Mouse (Mus musculus): Measurements from ENCODE around the gene Nxpe4. TPM values are rescaled to one million over a fixed set of nuclear protein-coding genes. Genes with fewer than 3 reads are reported as not detected.
"Not testable (repeated sequence)": the region's sequence is repeated elsewhere in the genome, so short reads cannot be mapped to it uniquely, and the experiment has no call there.

The Nxpe4 gene
- 10 to 100 TPM; 16.4 to 17.8 TPM for total RNA-seq (2021)

DNA sequence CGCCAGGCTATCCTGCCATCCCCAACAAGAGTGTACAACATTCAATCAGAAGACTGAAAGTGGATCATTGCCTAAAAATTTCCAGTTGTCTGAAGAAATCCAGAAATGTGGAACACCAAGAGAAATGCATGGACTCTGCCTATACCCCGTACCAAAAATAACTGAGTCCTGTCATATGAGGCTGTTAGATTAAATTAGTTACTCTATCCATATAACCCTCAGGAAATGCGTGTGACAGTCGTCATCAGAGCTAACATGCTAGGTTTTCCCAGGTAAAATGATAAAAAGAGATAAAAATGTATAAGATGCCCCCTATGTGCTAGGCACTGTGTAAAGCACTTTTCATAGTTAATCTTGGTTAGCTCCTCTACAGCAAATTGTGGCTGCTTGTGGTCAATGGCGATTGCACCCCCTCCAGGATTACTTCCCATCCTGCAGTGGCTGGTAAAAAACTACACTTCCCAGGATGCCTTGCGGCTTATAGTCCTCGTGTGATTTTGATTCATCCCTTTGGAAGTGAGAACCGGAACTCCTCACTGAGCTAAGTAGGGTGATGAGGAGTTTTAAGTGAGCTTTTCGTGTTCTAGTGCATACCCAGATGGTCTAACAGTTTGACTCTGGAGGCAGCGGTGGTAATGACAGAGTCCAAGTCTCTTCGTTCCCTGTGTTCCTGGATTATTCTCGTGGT, at the start of gene Nxpe4:
TSS of gene Nxpe4 (plus strand) at position 519 of the 688 bp plus-strand sequence.
- peak; percentile 67 to 79 for DNase-seq
- intact Hi-C loops (cut with DNase I) = no loop called here

- intact Hi-C loops (cut with DNase I) = no loop called here
- no peak for DNase-seq
Measured at GRCm38 (mm10) chr9:48126815-48127214, 35.0 kb upstream of the Nxpe4 start.

- intact Hi-C loops (cut with DNase I) = no loop called here
Measured at GRCm38 (mm10) chr9:48137507-48137906, 24.3 kb upstream of the Nxpe4 start.

DNA sequence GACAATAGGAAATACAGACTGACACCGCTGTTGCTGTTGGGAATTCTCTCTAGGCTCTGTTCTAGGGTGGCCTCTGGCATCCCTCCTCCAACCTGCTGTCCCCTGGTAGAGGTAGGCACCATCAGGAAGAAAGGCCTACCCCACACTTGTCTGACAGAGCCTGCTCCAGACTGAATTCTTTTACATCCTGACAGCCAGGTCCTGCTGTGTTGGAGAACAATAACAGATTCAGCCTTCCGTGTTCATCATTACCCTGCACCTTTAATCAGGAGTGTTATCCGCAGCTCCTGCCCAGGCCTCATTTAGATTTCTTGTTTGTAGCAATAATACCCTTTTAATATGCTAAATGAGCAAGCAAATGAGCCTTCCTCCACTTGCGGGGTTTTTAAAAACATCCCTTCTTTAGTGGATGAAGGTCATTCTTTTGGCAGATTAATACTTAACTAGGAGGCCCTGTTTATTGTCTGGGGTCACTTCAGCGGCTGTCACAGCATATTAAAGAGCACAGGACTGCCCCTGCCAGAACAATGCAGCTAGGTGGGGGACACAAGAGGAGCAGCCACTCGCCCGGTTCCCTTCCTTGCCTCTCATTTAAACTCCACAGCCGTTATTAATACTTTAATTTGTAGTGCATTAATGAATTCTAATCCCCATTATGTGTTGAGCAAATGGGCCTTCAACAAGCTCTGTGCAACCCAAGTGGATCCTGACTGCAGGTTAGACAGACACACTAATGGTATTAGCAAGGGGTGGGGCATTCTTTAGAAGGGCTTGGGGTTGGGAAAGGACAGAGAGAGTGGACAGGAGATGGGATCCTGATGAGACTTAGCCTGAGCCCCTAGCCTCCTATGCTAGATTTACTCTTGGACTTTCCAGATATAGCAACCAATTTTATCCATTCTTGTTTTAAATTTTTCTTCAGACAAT, 21.1 kb upstream of the Nxpe4 start:
- DNase-seq = no peak
- intact Hi-C loops (cut with DNase I) = no loop called here

More at GRCm38 (mm10) chr9:48137507-48137906, 24.3 kb upstream of the Nxpe4 start:
- peak; percentile 2 to 23 for DNase-seq

GRCm38 (mm10) chr9:48142646-48143045, 19.2 kb upstream of the Nxpe4 start:
- intact Hi-C loops (cut with DNase I) = no loop called here
- no peak for DNase-seq

- intact Hi-C loops (cut with DNase I) = no loop called here
Measured at GRCm38 (mm10) chr9:48146761-48147160, 15.1 kb upstream of the Nxpe4 start.

DNA sequence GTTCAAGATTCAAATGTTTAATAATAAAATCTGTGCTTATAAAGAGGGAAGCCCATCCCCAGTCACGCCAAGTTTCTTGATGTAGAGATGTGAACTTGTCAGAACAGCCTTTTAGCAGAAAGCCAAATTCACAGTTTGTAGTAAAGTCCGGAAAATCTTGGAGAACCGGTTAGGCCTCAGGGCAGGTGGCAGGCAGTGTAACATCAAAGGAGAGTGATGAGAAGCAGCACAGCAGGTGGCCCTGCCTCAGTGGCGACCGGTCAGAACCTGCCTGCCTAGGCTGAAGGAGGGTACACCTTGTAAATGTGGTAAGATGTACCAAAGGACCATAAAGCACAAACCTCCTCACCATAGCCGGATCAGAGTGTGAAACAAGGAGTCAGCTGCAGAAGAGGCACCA, 4.7 kb downstream of the Nxpe4 start:
- not testable (repeated sequence) for DNase-seq

More at GRCm38 (mm10) chr9:48146761-48147160, 15.1 kb upstream of the Nxpe4 start:
- DNase-seq = no peak

GRCm38 (mm10) chr9:48176764-48177163, 14.9 kb downstream of the Nxpe4 start:
- DNase-seq = no peak
- intact Hi-C loops (cut with DNase I) = loop anchor here (2.0 kb wide), 1 partner anchor 82 kb away; no protein-coding TSS in a partner anchor

More for the DNA sequence above, 4.7 kb downstream of the Nxpe4 start:
- intact Hi-C loops (cut with DNase I) = not testable (repeated sequence)

DNA sequence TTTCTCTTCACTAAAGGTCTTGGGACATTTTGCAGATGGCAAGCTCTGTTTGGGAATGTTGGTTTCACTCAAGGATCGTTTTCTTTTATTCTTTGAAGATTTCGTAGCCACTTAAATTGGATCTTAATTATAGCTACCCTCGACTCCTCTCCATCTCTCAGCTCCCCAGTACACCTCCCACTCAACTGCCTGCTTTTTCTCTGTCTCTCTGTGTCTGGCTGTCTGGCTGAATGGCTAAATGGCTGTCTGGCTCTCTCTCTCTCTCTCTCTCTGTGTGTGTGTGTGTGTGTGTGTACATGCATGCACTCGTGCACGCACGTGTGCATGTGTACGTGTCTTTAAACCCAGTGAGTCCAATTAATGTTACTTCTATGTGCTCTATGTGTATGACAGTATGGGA, 19.5 kb downstream of the Nxpe4 start:
- intact Hi-C loops (cut with DNase I) = no loop called here
- no peak for DNase-seq

DNA sequence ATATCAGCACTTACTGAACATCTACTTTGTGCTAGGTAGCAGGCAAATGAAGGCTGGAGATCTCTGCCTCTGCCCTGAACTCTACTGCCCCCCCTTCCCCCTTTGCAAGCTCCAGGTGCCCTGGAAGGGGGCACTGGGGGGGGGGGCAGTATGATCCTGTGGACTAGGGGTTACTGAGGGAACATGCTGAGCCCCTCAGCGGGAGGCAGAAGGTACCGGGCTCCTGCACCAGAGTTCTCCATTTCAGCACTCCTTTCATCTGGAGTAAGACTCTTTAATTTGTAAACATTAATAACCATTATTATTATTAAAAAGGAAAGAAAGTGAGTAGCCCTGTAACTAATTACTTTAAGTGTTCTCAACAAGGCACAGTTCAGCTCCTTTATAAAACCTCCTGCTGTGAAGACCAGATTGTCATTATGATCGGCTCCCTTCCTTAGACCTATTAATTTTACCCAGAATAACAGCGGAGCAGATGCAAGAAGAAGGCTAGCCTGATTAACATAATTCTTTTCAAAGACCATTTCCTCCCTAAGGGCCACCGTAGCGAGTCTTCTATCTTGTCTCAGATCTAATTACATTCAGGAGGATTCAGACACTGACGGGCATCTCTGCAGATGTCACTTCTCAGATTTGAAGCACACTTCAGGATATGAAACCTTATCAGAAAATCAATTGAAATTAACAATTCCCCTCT, 21.0 kb downstream of the Nxpe4 start:
- no peak for DNase-seq
- intact Hi-C loops (cut with DNase I) = no loop called here

DNA sequence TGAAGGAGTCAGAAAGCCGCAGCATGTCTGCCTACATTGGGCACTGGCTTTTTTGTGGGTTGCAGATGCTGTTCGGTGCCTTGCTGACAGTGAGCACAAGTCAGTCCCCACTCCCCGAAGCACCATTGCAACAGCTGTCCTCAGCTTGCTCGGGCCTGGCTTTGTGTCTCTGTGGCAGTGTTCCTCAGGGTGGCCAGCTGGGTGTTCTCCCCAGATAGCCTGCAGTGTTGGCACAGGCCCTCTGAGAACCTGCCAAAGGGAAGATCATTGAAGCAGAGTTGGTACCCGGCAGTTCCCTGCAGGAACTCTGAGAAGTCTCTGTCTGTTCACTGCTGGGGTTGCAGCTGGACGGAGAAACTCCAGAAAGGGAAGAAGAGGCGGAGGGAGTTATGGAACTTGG, 22.5 kb downstream of the Nxpe4 start:
- intact Hi-C loops (cut with DNase I) = no loop called here
- DNase-seq = peak; percentile 32 to 44

DNA sequence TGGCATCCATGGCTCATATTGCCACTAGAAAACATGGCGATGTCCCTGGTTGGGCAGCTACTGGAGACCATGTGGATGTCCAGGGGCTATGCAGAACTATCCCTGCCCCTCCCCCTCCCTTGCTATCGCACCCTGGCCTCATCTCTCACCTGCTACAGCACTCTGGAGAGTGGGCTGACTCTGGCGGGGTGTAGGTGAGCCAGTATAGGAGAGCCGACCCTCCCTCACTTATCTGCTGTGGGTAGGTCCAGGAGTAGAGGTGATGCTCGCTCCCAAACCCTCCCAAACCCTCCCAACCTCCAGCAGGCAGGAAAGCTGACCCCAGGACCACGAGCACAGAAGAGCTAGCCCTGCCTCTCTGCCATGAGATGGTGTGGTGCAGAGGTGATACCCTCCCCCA, 27.0 kb downstream of the Nxpe4 start:
- intact Hi-C loops (cut with DNase I) = no loop called here

DNA sequence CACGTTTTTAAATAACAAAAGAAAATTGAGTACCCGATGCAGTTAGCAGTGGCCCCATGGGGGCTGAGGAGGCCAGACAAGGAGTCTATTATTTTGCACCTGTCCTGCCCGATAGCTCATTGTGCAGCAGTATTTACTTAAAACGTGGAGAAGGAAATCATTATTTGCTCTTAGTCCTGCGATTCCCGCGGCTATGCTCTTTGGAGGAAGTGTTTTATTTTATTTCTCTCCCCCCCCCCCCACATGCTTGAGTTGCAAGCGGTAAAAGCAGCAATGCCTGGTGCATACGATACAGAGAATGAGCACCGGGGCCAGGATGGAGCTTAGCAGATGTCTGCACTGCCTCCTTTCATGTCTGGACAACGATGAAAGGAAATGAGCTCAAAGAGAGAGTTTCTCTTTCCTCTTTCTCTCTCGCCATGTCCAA, 35.6 kb downstream of the Nxpe4 start:
- intact Hi-C loops (cut with DNase I) = no loop called here
- no peak for DNase-seq

More for the DNA sequence above, 27.0 kb downstream of the Nxpe4 start:
- no peak for DNase-seq

DNA sequence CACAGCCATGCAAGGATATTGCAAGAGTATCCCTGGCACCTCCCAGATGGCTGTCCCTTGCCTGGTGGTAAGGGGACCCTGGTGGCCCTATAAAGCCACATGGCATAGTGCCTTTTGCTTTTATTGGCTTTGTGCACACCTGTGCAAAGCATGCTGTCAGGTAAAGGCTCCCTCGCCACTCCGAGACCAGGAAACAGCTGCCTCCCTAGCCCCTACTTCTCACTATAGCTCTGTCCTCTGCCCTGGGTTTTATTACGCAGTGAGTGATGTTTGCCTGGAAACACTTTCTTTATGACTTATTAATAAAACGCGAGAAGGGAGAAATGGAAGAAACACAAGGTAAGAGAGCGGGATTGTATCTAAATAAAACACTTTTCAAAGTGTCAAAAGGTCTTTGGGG, 49.1 kb downstream of the Nxpe4 start:
- intact Hi-C loops (cut with DNase I) = no loop called here

DNA sequence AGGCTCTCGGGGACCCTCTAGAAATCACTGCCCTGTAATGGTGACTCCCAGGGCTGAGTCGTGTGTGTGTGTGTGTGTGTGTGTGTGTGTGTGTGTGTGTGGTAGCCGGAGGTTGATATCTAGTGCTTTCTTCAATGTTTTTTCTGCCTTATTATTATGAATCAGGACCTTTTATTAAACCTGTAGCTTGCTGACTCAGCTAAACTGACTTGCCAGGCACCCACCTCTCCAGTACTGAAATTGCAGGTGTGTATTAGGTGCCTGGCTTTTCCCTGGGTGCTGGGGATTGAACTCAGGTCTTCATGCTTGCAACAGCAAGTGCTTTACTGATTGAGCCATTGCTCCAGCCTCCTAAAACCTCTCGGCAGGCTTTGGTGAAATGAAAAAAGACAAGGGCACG, 50.1 kb downstream of the Nxpe4 start:
- no peak for DNase-seq
- intact Hi-C loops (cut with DNase I) = no loop called here

More for the DNA sequence above, 49.1 kb downstream of the Nxpe4 start:
- DNase-seq = no peak

- DNase-seq = peak in 1 of 2 experiments; percentile 10
- intact Hi-C loops (cut with DNase I) = no loop called here
Measured at GRCm38 (mm10) chr9:48214751-48215150, 52.9 kb downstream of the Nxpe4 start.

GRCm38 (mm10) chr9:48216091-48217001, 54.5 kb downstream of the Nxpe4 start:
- intact Hi-C loops (cut with DNase I) = no loop called here
- DNase-seq = no peak

DNA sequence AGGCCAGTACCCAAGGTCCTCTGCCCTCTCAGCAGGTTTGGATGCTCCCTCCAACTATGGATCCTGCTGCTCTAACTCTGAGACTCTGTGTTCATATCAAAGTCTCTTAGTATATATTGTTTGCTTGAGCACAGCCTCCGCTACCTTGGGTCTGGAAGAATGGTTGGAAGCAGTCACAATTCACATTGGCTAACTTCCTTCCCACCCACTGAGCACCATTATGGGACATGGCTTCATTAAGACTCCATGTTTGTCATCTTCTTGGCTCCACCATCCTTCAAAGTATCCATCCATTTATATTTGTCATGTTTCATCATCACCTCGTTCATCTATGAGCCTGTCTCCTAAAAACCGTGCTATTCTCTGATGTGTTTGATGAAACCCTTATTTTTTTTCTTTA, 68.9 kb downstream of the Nxpe4 start:
- no peak for DNase-seq
- intact Hi-C loops (cut with DNase I) = no loop called here

GRCm38 (mm10) chr9:48236455-48236854, 74.6 kb downstream of the Nxpe4 start:
- intact Hi-C loops (cut with DNase I) = no loop called here

More at GRCm38 (mm10) chr9:48236455-48236854, 74.6 kb downstream of the Nxpe4 start:
- DNase-seq = no peak
